Mouse (Mus musculus) brown adipose tissue, adult 24 weeks (tissue): ENCODE measurements around the gene Mrs2. TPM values are rescaled to one million over a fixed set of nuclear protein-coding genes. Genes with fewer than 3 reads are reported as not detected.
A peak's percentile ranks its signal among the peaks of the same experiment; 100 is the strongest.
"Not testable (repeated sequence)": the region's sequence is repeated elsewhere in the genome, so short reads cannot be mapped to it uniquely, and the experiment has no call there.

Experiments used
- H3K27ac ChIP-seq: fragments of 200-500 bp; replicated peaks from 2 replicates; pipeline ENCODE4 v1.5.1; 2012; ENCODE audit warnings: low read depth, mild to moderate bottlenecking, low read length
- H3K4me1 ChIP-seq: fragments of 200-500 bp; 2 replicates; pipeline ENCODE4 v1.6.1; 2012; ENCODE audit warnings: low read length, mixed read lengths; ENCODE audit not compliant: control insufficient read depth, insufficient read depth, insufficient read length
- H3K4me3 ChIP-seq: fragments of 200-500 bp; 2 replicates; pipeline ENCODE4 v1.5.1; 2012; ENCODE audit warnings: low read depth, mild to moderate bottlenecking, low read length, moderate library complexity; ENCODE audit not compliant: insufficient read depth
- polyA plus RNA-seq: library from polyadenylated mRNA; stranded (reverse); fragments of >200 nt; gene quantifications from 2 replicates; pipeline ENCODE4 v1.2.4, GENCODE M21; 2012; ENCODE audit not compliant: missing spikeins, insufficient read depth, insufficient read length

The Mrs2 gene
- polyA plus RNA-seq, 1 experiment: 46.7 TPM

DNA sequence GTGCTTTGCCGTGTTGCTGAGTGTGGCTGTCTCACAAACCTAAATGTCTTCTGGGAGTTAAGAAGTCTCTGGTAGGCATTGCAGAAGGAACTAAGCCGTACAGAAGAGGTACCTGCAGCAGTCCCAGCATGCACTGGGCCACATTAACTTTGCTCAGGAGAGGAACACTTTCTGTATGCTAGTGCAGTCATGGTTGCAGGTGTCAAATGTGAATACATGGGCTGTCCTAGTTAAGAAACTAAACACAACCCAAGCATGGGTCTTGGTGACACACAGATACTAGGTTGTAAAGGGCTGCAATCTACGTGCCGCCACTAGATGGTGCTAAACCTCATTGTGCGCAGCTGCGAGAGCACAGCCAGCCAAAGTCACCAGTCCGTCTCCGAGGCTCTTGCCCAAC lies 13.1 kb downstream of the Mrs2 start:
- no peak overlapping the region for H3K27ac ChIP-seq

GRCm38 (mm10) chr13:25002965-25003364 lies 17.2 kb downstream of the Mrs2 start:
- no peak overlapping the region for H3K4me3 ChIP-seq
- H3K27ac ChIP-seq: no peak overlapping the region
- no peaks in the 10 kb centered on the region for H3K4me1 ChIP-seq

More for the DNA sequence above, 13.1 kb downstream of the Mrs2 start:
- Histone ChIP-seq H3K4me1 (no peaks in the 10 kb centered on the region), H3K4me3 (no peak overlapping the region)

DNA sequence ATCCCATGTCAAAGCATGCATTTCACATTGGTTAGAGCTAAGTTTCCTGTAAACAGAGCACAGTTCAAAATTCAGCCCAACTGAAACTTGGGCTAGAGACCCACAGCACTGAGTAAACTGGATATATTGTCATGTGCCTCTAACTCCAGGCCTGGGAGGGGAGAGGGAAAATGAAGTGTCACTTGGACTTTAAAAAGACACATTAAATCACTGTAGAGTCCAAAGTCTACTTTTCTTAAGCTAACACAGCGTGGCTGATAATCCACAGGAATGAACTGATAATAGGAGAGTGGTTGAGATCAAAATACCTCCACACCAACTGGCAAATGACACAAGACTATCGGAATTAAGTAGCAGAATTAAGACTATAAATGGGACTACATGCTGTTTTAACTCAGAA lies 20.6 kb downstream of the Mrs2 start:
- H3K27ac ChIP-seq: no peak overlapping the region
- H3K4me1 ChIP-seq: no peaks in the 10 kb centered on the region
- H3K4me3 ChIP-seq: no peak overlapping the region

DNA sequence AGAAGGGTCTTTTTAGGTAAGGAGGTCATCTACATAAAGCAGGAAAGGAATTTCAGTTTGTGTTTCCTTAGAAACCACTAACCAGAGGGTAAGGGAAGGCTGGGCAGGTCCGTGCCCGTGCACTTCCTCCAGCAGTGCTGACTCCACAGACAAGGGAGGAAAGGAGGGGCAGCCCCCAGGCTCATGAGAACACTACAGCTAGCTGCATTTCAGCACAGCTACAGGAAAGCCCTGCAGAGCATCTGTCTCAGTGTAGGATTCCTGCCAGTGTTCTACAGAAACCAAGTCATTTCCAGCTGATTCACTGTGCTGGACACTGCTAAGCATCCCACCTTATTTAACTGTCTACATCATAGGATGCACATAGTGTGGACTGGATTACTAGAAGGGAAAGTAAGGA lies 27.0 kb downstream of the Mrs2 start:
- H3K4me3 ChIP-seq: no peak overlapping the region
- no peak overlapping the region for H3K27ac ChIP-seq
- no peaks in the 10 kb centered on the region for H3K4me1 ChIP-seq

DNA sequence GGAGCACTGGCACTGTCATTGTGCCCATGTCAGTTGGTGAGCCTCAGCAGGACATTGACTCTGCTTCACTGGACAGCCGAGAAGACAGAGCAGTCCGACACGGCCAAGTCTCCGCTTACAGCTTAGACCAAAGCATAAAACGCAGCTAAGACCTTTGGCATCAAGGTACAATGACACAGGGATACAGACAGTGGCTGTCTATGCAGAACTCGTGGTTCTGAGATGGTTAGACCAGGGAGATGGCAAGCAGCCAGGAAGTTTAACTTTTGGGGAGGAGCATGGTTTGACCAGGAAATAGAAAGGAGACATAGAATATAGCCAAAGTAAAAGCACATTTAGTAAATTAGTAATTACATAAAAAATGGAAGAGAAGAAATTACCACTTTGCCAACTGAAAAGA lies 31.2 kb downstream of the Mrs2 start:
- H3K4me1 ChIP-seq: peaks cover 3% of the 10 kb centered on the region; the same call in 1 of the 2 replicates
- H3K27ac ChIP-seq: 0 out of 2 replicates have a peak overlapping the region, but pooled peaks have one; percentile 36
- H3K4me3 ChIP-seq: no peak overlapping the region

GRCm38 (mm10) chr13:24988391-24988790 lies 31.8 kb downstream of the Mrs2 start:
- H3K4me1 ChIP-seq: peaks cover 3% of the 10 kb centered on the region; the same call in 1 of the 2 replicates
- no peak overlapping the region for H3K27ac ChIP-seq
- H3K4me3 ChIP-seq: no peak overlapping the region

DNA sequence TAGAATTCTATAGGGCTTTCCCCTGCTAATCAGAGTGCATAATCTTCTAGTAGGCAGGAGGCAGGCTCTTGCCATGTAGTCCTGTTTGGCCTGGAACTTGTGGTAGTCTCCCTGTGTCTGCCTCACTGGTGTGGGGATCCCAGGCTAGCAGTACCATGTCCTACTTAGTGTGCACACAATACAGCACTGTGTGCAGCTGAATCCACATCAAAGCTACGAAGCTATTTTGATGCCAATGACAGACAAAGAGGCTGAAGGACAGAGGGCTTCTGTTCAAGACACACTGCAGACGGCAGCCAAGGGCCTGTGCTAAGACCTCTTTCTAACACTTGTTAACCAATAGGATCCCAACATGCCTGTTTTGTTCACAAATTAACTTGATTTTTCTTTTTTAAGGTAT lies 34.7 kb downstream of the Mrs2 start:
- no peak overlapping the region for H3K27ac ChIP-seq
- H3K4me1 ChIP-seq: peaks cover 13% of the 10 kb centered on the region
- no peak overlapping the region for H3K4me3 ChIP-seq

DNA sequence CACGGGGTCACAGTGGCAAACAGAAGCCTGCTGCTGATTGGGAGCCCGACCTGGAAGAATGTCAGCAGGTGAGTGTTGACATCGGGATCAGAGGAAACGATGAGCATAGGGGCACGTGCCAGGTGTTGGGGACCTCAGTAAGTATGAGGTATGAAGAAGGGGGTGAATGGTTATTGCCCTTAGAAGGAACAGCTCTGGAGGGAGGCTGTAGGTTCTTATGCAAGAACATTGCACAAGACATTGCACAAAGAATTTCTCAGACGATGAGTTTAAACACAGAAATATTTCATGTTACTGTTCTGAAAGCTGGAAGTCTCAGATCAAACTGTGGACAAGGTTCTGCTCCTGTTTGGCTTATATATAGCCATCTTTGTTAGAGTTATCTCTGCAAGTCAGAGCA lies 39.1 kb downstream of the Mrs2 start:
- Histone ChIP-seq H3K4me3 (no peak overlapping the region), H3K27ac (peak overlapping the region; percentile 92), H3K4me1 (peaks cover 13% of the 10 kb centered on the region)

DNA sequence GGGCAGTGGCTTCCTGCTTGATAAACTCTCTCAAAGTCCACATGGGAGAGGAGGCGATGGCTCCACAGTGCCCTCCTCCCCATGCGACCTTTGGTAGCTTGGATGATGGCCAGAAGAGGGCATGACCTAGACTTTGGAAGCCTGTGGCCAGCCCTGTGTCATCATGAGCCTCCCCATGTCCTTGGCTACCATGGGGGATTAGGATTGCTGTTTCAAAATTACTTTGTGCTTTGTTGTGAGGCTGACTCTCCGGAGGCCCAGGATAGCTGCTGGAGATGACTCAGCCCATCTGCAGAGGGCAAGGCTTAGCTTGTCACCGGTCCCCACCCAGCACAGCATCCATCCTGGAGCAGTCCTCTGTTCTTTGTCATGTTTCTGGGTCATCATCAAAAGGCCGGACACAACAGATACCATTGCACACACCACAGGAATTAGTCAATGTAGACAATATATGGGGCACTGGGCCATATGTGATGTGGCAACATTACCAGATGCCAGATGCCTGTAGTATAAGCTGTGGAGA lies 42.3 kb downstream of the Mrs2 start:
- Histone ChIP-seq H3K4me3 (no peak overlapping the region), H3K27ac (no peak overlapping the region), H3K4me1 (peaks cover 10% of the 10 kb centered on the region)

- no peak overlapping the region for H3K27ac ChIP-seq
Observed at GRCm38 (mm10) chr13:24976384-24976783, 43.8 kb downstream of the Mrs2 start.

DNA sequence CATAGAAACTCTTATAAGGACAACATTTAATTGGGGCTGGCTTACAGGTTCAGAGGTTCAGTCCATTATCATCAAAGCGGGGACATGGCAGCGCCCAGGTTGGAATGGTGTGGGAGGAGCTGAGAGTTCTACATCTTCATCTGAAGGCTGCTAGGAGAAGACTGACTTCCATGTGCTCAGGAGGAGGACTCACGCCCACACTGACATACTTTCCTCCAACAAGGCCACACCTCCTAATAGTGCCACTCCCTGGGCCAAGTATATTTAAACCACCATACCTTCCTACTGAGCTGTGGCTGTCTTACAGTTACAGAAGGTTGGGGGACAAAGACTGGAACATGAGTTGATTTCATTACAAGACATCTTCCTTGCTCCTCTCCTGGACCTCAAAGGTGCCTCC lies 48.4 kb downstream of the Mrs2 start:
- H3K4me1 ChIP-seq, H3K27ac ChIP-seq, H3K4me3 ChIP-seq: not testable (repeated sequence)

More at GRCm38 (mm10) chr13:24976384-24976783, 43.8 kb downstream of the Mrs2 start:
- Histone ChIP-seq H3K4me3 (no peak overlapping the region), H3K4me1 (peaks cover 6% of the 10 kb centered on the region)

DNA sequence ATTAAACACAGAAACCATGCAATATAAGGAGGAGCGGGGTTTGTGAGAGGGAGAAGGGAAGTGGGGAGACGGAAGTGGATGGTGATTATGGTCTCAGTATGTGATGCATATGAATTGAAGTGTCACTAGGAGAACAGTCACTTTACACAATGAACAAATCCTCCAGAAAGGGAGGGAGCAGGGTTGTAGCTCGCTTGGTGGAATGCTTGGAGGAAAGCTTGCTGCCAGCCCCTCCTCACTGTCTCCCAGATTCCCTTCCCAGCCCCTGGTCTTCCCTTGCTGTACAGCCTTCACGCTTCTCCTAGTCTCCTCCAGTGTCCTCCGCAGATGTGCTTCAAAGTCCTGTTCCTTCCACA lies 54.4 kb downstream of the Mrs2 start:
- Histone ChIP-seq H3K4me3 (peak overlapping the region; percentile 48), H3K27ac (no peak overlapping the region), H3K4me1 (no peaks in the 10 kb centered on the region)

GRCm38 (mm10) chr13:24965130-24965845 lies 54.9 kb downstream of the Mrs2 start:
- Histone ChIP-seq H3K27ac (no peak overlapping the region), H3K4me1 (no peaks in the 10 kb centered on the region), H3K4me3 (peak overlapping the region; percentile 48)

DNA sequence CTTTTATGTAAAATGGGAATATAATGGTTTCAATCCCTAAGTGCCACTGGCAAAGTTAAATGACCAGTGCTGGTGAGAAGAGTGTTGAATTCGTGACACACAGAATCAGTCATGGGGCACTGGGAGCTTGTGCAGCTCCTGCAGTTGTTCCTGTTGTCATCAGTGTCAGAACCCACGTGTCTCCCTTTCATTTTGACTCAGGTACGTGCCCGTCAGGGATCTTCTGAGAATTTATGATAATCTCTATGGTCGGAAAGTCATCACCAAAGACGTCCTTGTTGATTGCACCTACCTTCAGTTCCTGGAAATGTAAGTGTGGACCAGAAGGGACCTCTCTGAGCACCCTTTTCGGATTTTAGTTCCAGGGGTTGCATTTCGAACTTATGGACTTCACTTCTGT lies 58.1 kb downstream of the Mrs2 start:
- Histone ChIP-seq H3K27ac (no peak overlapping the region), H3K4me3 (no peak overlapping the region), H3K4me1 (no peaks in the 10 kb centered on the region)

- H3K4me3 ChIP-seq: no peak overlapping the region
- no peak overlapping the region for H3K27ac ChIP-seq
- H3K4me1 ChIP-seq: no peaks in the 10 kb centered on the region
Observed at GRCm38 (mm10) chr13:24960084-24960483, 60.1 kb downstream of the Mrs2 start.

GRCm38 (mm10) chr13:24958671-24959070 lies 61.5 kb downstream of the Mrs2 start:
- Histone ChIP-seq H3K4me1 (no peaks in the 10 kb centered on the region), H3K27ac (no peak overlapping the region), H3K4me3 (no peak overlapping the region)
